Mouse (Mus musculus): ENCODE results near the gene Hax1.
A peak's percentile ranks its signal among the peaks of the same experiment; 100 is the strongest.

The Hax1 gene

GRCm38 (mm10) chr3:89961436-89961835 is 37.1 kb downstream of the Hax1 start:
- no peak for DNase-seq

DNA sequence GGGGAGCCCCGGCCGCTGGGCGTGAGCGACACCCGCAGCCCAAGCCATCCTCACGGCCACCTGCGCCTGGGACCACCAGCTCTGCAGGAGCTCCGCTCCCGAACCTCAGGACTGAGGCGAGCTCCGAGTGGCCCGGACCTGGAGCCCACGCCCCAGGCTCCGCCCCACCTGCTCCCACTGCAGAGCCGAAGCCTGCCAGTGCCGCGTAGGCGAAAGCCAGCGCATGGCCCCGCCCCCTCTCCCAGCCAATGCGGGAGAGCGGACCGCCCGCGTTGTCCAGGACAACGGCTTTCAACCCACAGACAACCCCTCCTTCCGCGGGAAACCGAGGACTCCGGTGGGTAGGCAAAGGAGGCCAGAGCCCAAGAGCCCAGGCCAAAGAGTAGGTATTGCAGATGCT is 38.1 kb downstream of the Hax1 start:
- peak; percentile 96 for DNase-seq

DNA sequence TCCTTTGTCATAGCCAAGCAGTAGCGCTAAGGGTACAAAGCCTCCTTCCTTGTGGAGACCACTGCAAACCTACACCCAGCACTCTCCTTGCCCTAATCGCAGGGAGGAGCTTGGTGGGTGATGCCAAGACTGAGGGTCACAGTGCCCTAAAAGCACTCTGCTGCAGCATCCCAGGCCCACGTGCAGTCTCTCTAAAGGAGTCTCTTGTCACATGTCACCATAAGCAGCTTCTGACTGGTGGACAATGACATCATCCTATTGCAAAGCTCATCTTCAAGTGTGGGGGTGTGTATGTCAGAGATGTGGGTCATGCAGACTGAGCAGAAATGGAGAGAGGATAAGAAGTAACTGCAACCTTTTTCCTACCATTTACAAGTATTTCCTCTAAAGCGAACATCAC is 39.1 kb downstream of the Hax1 start:
- peak; percentile 81 for DNase-seq

DNA sequence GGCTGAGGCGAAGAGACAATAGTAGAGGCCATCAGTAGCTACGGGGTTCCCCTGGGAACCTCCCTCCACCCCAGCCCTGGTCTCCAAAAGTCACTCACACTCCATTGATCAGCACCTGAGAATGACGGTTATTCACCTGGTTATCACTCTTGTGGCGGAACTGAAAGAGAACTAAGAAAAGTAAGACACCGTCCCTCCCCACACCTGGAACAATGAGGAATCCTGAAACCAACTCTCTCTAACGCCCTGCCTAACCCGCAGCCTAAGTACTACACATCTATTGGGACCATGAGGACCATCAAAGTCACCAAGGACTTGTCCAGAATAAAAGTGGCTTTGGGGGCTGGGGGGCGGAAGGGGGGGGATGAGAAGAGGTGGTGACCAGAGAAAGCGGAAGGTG is 40.7 kb downstream of the Hax1 start:
- DNase-seq, result no peak

DNA sequence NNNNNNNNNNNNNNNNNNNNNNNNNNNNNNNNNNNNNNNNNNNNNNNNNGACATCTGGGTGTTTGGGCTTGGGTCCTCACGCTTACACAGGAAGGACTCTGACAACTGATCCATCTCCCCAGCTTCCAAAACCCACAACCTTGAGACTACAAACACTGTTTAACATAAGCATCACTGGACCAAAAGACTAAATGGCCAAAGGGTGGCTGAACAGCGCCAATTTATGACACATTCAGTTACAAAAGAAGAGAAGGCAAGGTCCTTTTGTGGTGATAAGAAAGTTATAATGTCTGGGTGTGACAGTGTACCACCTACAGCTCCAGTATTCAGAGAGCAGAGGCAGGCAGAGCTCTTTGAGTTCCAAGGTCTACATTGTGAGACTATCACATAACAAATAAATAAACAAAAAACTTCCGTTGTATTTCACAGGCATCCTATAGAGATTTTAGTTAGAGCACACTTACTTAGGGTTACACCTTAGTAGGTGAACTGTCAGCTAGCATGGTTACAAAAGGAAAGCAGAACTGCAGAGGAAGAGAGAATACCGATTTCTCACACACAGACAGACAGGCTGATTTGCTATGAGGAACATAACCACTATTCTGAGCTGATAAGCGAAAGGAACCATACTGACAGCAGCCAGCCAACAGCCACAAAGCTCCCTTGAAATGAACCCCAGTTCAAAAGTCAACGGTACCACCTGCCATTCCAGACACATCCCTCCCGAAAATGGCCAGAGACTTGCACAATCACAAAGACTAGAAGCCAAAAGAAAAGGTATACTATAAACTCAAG is 42.2 kb downstream of the Hax1 start:
- no peak for DNase-seq

DNA sequence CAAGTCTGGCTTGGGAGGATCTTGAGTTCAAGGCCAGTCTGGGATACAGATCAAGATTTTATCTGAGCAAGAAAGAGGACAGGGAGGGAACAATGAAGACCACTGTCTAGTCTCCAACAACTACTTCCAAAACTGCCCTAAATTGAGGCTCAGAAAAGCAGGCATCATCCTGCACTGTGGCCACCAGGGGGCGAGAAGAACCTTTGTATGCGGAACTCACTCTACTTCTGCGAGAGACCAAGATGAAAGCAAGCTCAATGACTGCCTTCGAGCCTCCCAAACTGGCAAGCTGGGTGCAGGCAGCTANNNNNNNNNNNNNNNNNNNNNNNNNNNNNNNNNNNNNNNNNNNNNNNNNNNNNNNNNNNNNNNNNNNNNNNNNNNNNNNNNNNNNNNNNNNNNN is 45.2 kb downstream of the Hax1 start:
- peak; percentile 87 for DNase-seq

- no peak for DNase-seq
Observed at GRCm38 (mm10) chr3:89948655-89949054, 49.9 kb downstream of the Hax1 start.

- no peak for DNase-seq
Observed at GRCm38 (mm10) chr3:89948021-89948420, 50.6 kb downstream of the Hax1 start.
